Mouse (Mus musculus) kidney, adult 2 months (tissue): Measurements from ENCODE around the gene Ptch1.

Experiments
- CTCF ChIP-seq: fragments of 200-500 bp; conservative IDR thresholded peaks from 2 replicates; pipeline ENCODE4 v1.5.1; 2011; ENCODE audit warnings: low read depth, mild to moderate bottlenecking, control low read depth, low read length, moderate library complexity, mixed read lengths; ENCODE audit not compliant: insufficient read depth, insufficient read length
- POLR2A ChIP-seq: fragments of 200-500 bp; IDR thresholded peaks from one replicate; pipeline ENCODE4 v1.6.1; 2011; ENCODE audit warnings: low read depth, low read length, control low read depth

DNA sequence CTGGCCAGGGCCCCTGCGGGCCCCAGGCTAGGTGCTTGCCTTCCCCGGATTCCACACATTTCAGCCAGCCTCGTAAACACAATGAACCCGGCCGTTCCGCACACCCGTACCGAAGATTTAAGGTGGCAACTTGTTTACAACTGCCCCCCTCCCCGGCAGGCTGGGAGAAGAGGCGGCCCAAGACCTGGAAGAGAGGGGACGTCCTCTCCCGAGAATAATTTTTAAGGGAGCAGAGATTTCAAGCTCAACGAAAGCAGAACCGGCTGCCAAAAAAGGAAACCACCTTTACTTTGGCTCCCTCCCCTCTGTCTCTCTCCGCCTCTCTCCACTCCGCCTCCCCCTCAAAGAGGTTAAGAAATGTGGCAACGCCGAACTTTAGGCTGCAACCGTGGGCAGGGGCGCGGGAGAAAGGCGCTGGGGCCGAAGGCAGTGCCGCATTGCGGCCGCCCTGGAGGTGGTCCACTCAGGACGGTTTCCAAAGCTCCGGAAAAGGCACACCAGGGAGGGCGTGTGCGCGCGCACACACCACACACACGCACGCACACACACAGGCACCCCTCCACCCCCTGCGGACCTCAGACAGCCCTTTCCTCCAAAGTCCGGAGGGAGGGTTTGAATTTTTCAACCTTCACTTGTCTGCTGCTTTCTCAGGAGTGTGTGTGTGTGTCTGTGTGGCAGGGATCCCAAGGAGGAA is 8.6 kb downstream of the Ptch1 start:
- TF ChIP-seq POLR2A: peak; percentile 90
- TF ChIP-seq CTCF: no peak
